Mouse (Mus musculus) megakaryocyte-erythroid progenitor cell, adult 5-6 weeks (primary cell): ENCODE results near the gene Atp2b4. TPM values are rescaled to one million over a fixed set of nuclear protein-coding genes. Genes with fewer than 3 reads are reported as not detected.
"Not testable (repeated sequence)": the region's sequence is repeated elsewhere in the genome, so short reads cannot be mapped to it uniquely, and the experiment has no call there.

Source experiments
- ATAC-seq: replicated peaks from 2 replicates; pipeline ENCODE4 v1.8.0; 2016; ENCODE audit warnings: mild to moderate bottlenecking, inconsistent platforms; ENCODE audit not compliant: severe bottlenecking, poor library complexity, low FRiP score, low TSS enrichment
- total RNA-seq, 2 experiments: library from RNA; stranded (forward) in 1 of 2; stranded (reverse) in 1 of 2; fragments of 200-1000, 215-1000 nt in 1 of 2; fragments of >200 nt in 1 of 2; fragmentation: Nextera tagmentation in 1 of 2; gene quantifications; 2 replicates each; pipeline ENCODE4 v1.2.3; 2014 to 2017

The Atp2b4 gene
- total RNA-seq, 2 experiments from 2014 or later = 24.9 to 36.9 TPM

DNA sequence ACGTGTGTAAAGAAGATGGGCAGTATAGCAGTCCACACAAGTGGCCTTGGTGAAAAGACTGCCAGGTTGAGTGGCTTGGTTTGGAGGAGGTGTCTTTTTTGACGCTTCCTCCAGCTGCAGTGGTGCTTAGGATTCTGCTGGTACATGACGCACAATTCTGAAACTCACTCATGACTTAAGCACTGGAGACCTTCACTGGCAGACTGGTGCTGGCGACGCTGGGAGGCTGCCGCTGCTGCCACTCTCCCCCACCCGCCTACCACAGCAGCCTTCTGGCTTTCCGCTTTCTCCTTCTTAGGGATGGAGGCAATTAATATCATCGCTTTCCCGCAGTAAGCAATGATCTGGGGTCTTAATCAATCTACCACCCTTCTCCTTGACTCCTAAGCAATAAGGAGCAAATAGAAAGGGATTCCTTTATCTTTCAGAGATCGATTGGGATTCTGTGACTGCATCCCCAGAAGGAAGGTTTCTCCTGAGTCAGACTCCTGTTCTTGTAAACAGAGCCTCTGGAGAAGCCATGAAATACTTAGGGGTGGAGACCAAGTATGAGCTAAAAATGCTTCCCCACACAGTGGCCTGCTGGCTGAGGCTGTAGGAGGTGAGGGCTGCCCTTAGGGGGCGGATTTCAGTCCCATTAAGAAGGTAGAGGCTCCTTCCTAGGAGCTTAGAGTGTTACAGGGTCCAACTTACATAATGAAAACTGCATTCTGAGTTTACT lies 88.4 kb downstream of the Atp2b4 start:
- ATAC-seq = no peak

DNA sequence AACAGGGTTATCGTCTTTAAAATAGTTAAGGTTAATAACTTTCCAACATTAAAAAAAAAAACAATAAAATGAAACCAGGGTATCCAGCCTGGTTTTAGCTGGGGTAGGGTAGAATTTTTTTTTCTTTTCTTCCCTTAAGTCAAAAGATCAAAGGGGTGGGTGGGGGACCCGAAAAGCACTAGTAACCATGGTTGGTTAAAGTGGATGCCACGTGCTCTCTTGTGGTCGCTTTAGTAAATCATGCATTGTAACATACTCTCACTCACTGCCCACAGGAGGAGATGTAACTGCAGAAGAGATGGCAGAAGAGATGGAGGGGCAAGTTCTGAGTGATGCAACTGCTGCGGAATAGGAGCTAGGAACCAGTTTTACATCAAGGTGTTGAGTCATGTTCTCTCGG lies 89.5 kb downstream of the Atp2b4 start:
- ATAC-seq = no peak

DNA sequence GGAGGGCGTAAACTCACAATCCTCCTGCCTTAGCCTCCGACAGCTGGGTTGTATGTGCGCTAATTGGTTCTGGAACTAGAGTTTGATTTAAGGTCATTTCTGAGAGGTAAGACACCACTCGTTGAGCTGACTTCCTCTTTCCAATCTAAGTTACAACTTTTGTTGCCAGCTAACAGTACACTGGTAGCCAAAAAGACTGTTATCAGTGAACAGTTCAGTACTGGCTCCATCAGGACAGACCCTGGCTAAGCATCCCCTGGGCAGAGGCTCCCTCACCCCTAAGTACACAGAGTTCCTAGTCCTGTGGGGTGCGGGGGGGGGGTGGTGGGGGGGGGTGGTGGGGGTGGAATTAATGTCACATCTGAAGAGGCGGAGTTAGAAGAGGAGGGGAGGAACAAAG lies 89.9 kb downstream of the Atp2b4 start:
- no peak for ATAC-seq

DNA sequence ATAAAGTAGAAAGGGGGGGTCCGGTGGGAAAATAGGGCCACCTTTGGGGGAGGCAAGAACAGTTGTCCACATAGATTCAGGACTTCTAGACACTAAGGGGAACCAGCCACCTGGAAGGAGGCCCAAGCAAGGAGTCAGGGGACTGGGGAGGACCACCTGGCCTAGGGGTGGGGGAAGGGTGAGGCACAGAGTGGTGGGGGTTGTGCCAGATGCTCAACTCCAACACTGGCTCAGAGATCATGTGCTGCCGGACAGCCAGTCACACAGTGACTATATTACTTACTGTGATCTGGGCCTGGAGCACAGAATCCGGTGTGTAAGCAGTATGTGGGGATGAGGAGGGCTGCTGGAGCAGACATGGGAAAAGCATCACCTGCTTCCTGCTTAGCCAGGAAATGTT lies 91.5 kb downstream of the Atp2b4 start:
- ATAC-seq = no peak

- not testable (repeated sequence) for ATAC-seq
Measured at GRCm38 (mm10) chr1:133701824-133702223, 99.0 kb downstream of the Atp2b4 start.

DNA sequence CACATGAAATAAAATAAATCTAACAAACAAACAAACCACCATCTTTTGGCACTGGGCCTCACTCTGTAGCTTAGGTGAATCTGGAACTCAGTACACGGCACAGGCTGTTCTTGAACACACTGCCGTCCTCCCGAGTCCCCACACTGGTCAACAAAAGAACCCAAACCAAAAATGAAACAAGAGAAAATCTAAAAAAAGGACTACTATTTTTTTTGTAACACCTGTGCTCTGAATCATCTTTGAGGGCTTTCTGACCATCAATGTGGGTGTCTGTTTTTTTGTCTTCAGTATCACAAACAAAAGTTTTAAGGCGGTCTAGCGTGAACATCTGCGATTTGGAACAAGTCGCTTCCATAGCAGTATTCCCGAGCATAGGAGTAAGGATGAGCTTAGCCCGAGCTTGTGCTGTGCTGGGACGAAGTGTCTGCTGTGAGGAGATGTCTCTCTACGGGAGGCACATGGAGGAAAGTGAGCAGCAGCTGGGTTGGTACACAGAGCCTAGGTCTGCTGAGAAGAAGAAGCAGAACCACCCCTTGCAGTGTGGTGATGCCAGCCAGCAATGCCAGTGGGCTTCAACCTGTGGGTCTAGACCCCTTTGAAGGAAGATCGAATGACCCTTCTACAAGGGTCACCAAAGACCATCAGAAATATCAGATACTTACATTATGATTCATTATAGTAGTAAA lies 102.8 kb downstream of the Atp2b4 start:
- no peak for ATAC-seq

GRCm38 (mm10) chr1:133695901-133696300 lies 104.9 kb downstream of the Atp2b4 start:
- ATAC-seq = no peak

GRCm38 (mm10) chr1:133694876-133695275 lies 106.0 kb downstream of the Atp2b4 start:
- ATAC-seq = no peak

DNA sequence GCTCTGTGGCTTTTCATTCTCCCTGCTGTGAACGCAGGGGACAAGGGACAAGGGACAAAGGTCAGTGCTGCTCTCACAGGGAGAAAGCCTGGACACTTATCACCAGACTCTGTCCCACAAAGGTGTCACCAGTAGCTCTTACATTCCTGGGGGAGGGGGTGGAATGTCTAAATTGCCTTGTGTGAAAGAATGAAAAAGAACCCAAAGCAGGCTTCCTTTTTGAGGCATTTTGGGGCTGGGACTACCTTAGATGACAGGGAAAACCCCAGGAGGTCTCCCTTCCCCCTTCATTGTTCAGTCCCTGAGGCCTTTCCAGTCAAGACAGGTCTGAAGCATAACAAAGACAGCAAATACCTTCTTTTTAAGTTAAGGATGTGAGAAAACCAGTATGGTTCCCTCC lies 106.5 kb downstream of the Atp2b4 start:
- no peak for ATAC-seq

DNA sequence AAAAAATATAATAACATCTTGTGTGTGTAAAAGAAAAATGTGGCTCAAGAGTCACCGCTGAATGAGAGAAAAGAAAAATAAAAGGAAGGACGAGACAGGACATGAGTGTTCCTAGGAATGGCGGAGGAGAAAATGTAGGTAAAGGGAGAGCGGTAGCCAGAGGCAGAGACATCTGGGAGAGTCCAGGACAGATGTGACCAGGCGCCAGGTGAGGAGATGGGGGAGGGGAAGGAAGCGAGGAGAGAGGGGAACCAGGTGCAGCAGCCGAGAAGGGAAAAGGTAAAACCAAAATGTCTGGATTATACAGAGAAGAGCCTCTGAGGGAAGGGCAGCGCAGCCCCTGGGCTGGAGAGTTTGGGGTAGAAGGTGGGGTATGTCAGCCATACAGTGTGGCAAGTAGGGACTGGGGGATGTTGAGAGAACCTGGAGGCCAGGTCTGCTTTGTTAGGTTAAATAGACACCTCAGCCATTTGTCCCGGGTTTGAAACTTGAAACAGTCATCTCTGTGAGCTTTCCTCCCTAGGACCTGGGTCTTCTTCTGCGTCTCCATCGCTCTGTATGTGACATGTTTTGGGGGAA lies 107.2 kb downstream of the Atp2b4 start:
- ATAC-seq = no peak

- ATAC-seq = no peak
Measured at GRCm38 (mm10) chr1:133692195-133692594, 108.6 kb downstream of the Atp2b4 start.

GRCm38 (mm10) chr1:133691046-133691445 lies 109.8 kb downstream of the Atp2b4 start:
- no peak for ATAC-seq

DNA sequence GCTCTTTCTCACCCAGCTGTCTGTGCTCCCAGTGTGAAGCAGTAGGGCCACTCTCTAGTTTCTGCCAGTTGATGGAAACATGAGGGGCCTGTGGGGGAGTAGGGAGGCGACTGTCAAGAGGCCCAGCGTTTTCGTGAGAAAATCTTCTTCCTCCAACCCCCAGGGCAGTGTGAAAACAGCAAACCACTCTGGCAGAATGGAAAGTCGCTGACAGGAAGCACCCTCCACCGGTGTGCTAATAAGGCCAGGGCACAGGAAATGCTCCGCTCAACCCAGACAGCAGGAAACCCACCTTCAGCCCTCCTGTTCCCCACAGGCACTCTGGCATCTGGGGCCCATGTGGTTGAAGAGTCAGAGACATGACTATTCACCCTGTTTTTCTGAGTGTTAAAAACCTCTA lies 110.9 kb downstream of the Atp2b4 start, which contains the start of gene Lax1:
Gene Lax1 (minus strand): TSS at position 212 of the 400 bp plus-strand sequence.
- 0 out of 2 replicates have a peak, but pooled peaks have one; percentile 27 for ATAC-seq

DNA sequence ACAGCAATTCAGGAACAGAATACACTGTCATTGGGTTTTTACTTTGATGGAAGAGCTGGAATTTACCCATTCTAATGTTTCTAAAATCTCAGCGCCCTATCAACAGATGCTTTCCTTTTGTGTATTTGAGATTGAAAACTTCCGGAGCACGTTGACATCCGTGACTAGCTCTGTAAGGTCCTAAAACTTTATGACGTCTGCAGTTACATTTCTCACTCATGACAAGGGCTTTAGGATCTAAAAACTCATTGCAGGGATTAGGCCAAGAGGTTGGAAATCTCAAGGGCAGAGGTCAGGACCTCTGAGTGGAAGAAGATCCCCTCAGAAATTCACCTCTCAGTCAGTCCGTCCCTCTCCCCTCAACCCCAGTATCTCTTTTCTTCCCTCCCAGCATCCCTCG lies 112.5 kb downstream of the Atp2b4 start:
- ATAC-seq = no peak

GRCm38 (mm10) chr1:133685749-133686519 lies 114.9 kb downstream of the Atp2b4 start:
- ATAC-seq = no peak

DNA sequence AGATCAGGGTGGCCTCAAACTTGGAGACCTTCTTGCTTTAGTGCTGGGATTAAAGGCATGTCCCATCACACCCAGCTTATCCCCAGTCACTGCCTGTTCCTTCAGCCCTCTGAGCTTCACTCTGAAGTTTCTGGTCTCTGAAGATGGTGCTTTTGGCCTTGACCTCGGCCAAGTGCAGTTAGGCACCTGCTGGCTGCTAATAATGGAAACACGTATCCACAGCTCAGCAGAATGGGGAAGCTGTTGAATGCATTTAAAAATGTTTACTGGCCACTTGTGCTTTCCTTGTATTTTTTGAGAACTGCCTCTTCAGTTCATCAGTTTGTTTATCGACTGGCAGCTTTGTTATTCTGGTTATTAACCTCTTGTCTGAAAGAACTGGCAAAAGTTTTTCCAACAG lies 129.0 kb downstream of the Atp2b4 start:
- no peak for ATAC-seq

DNA sequence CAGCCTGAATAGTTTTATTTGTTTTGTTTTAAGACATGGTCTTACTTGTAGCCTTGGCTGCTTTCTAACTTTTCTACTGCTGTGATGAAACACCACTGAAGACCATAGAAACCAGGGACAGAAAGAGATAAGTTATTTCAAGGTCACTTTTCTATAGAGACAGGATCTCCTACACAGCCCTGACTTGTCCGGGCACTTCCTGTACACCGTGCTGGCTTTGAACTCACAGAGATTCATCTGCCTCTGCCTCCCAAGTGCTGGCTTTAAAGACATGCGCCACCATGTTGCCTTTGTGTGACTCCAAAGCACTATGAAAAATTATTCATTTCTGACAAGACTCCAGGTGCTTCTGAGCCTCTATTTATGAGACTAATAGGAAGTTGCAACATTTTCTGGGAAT lies 129.6 kb downstream of the Atp2b4 start:
- ATAC-seq = no peak

DNA sequence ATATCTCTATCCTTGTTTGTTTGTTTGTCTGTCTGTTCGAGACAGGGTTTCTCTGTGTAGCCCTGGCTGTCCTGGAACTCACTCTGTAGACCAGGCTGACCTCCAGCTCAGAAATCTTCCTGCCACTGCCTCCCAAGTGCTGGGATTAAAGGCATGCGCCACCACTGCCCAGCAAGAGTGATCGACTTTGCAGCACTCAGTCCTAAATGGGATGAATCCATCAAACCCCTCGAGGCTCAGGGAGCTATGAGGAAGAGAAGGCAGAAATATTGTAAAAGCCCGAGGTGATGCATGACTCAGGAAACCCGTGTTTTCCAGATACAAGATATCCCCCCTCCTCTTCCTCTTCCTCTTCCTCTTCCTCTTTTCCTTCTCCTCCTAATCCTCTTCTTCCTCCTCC lies 130.1 kb downstream of the Atp2b4 start:
- ATAC-seq = no peak

GRCm38 (mm10) chr1:133670190-133670589 lies 130.7 kb downstream of the Atp2b4 start:
- no peak for ATAC-seq

DNA sequence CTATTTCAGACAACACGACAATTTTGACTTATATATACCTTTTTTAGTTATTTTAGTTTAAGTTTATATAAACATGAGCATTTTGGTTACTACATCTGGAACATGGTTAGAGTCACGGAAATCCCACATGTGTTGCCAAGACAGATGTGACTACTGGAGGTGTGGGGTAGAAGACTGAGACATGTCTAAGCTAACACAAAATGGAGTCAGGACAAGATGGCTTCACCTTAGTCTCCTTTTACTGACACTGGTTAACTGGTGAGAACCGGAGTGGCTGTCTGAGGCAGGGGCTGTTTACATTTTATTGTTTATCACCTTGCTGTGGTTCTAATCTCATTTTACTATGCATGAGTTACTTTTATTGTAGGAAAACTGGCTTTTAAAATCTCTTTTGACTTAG lies 132.2 kb downstream of the Atp2b4 start:
- no peak for ATAC-seq
